Mouse (Mus musculus) heart, adult 2 months (tissue): Measurements from ENCODE around the gene Wnt9a. TPM values are rescaled to one million over a fixed set of nuclear protein-coding genes. Genes with fewer than 3 reads are reported as not detected.

ENCODE experiments used
- DNase-seq, 2 experiments: peaks; one replicate each; pipeline ENCODE4 v3.0.0; 2021
- H3K27ac ChIP-seq: fragments of 200-600 bp; 2 replicates; pipeline ENCODE4 v1.8.1; 2022
- H3K27me3 ChIP-seq: fragments of 200-500 bp; 2 replicates; pipeline ENCODE4 v1.6.1; 2012; ENCODE audit warnings: mild to moderate bottlenecking, low read length, inconsistent platforms, mixed read lengths; ENCODE audit not compliant: control insufficient read depth, insufficient read depth
- H3K36me3 ChIP-seq: fragments of 200-500 bp; 2 replicates; pipeline ENCODE4 v1.6.1; 2012; ENCODE audit warnings: low read length, inconsistent platforms; ENCODE audit not compliant: control insufficient read depth, insufficient read depth
- H3K4me1 ChIP-seq: fragments of 200-500 bp; 2 replicates; pipeline ENCODE4 v1.6.1; 2011; ENCODE audit warnings: low read length; ENCODE audit not compliant: control insufficient read depth, insufficient read depth
- H3K4me3 ChIP-seq: fragments of 200-600 bp; 2 replicates; pipeline ENCODE4 v1.8.1; 2022
- H3K79me2 ChIP-seq: fragments of 200-500 bp; replicated peaks from 2 replicates; pipeline ENCODE4 v1.6.1; 2012; ENCODE audit warnings: mild to moderate bottlenecking, inconsistent platforms, low read length, moderate library complexity, mixed read lengths; ENCODE audit not compliant: control insufficient read depth, insufficient read depth
- H3K9ac ChIP-seq: fragments of 200-500 bp; 2 replicates; pipeline ENCODE4 v1.6.1; 2012; ENCODE audit warnings: low read depth, mild to moderate bottlenecking, control low read depth, inconsistent platforms, low read length, mixed read lengths
- CTCF ChIP-seq: fragments of 200-600 bp; IDR thresholded peaks from 2 replicates; pipeline ENCODE4 v1.8.1; 2022; ENCODE audit warnings: antibody characterized with exemption, mild to moderate bottlenecking, moderate library complexity
- EP300 ChIP-seq: fragments of 200-500 bp; IDR thresholded peaks from 2 replicates; pipeline ENCODE4 v1.6.1; 2011; ENCODE audit warnings: low read depth, low read length, control low read depth; ENCODE audit not compliant: insufficient read depth
- POLR2A ChIP-seq: fragments of 200-500 bp; IDR thresholded peaks from 2 replicates; pipeline ENCODE4 v1.6.1; 2011; ENCODE audit warnings: mild to moderate bottlenecking, low read depth, low read length, control low read depth; ENCODE audit not compliant: insufficient read depth
- WGBS: fragments of 180-500 bp; shearing (Covaris S2); methylation state at CpG from one replicate; pipeline ENCODE4 v1.1.7; 2018; 5-methylcytosine and 5-hydroxymethylcytosine counted together
- intact Hi-C: fragments of 180-260 bp; cut with DNase I; formaldehyde crosslinking; loops from one replicate; pipeline ENCODE4 v1.15.1; 2025
- polyA plus RNA-seq: library from polyadenylated mRNA; depleted of rRNA; stranded (reverse); fragments of >200 nt; gene quantifications from 2 replicates; pipeline ENCODE4 v1.2.3, GENCODE M21; 2012
- total RNA-seq, 2 experiments: library from RNA; stranded (reverse); gene quantifications; 2 replicates each; pipeline ENCODE4 v1.2.3; 2021

Gene Wnt9a
- total and polyA plus RNA-seq, 3 experiments: 4.3 to 4.6 (median 4.6) TPM

GRCm38 (mm10) chr11:59322988-59323387 lies 16.3 kb downstream of the Wnt9a start:
- H3K79me2 ChIP-seq: no peaks in the 10 kb centered on the region
- TF ChIP-seq EP300: no peak
- TF ChIP-seq POLR2A: no peak
- no peak for TF ChIP-seq CTCF
- H3K36me3 ChIP-seq: no peaks in the 10 kb centered on the region
- no peak overlapping the region for H3K27ac ChIP-seq
- H3K27me3 ChIP-seq: no peaks in the 10 kb centered on the region
- H3K4me1 ChIP-seq: no peaks in the 10 kb centered on the region
- H3K9ac ChIP-seq: no peak overlapping the region
- H3K4me3 ChIP-seq: no peak overlapping the region
- no peak for DNase-seq
- intact Hi-C loops: no loop called here
- 81% methylated on average over 3 of the region's 3 CpGs for WGBS

GRCm38 (mm10) chr11:59324777-59325176 lies 18.0 kb downstream of the Wnt9a start:
- DNase-seq: no peak
- TF ChIP-seq CTCF (no peak), POLR2A (no peak), EP300 (no peak)
- H3K4me3 ChIP-seq: no peak overlapping the region
- intact Hi-C loops: no loop called here
- H3K36me3 ChIP-seq: no peaks in the 10 kb centered on the region
- 58% methylated on average over 5 of the region's 5 CpGs for WGBS
- no peaks in the 10 kb centered on the region for H3K4me1 ChIP-seq
- no peak overlapping the region for H3K27ac ChIP-seq
- H3K9ac ChIP-seq: no peak overlapping the region
- no peaks in the 10 kb centered on the region for H3K27me3 ChIP-seq
- H3K79me2 ChIP-seq: no peaks in the 10 kb centered on the region

- TF ChIP-seq POLR2A: no peak
- no peak for TF ChIP-seq EP300
- TF ChIP-seq CTCF: no peak
- 86% methylated on average over 18 of the region's 18 CpGs for WGBS
- Histone ChIP-seq H3K79me2 (no peaks in the 10 kb centered on the region), H3K4me3 (no peak overlapping the region), H3K9ac (no peak overlapping the region), H3K27ac (no peak overlapping the region), H3K4me1 (no peaks in the 10 kb centered on the region), H3K27me3 (no peaks in the 10 kb centered on the region), H3K36me3 (no peaks in the 10 kb centered on the region)
- DNase-seq: no peak
- intact Hi-C loops: no loop called here
Measured at GRCm38 (mm10) chr11:59327625-59328024, 20.9 kb downstream of the Wnt9a start.

- H3K79me2 ChIP-seq: no peaks in the 10 kb centered on the region
- no peak for TF ChIP-seq EP300
- no peak for TF ChIP-seq POLR2A
- no peak for TF ChIP-seq CTCF
- H3K27ac ChIP-seq: no peak overlapping the region
- no peak overlapping the region for H3K9ac ChIP-seq
- DNase-seq: no peak
- H3K4me1 ChIP-seq: no peaks in the 10 kb centered on the region
- no peaks in the 10 kb centered on the region for H3K36me3 ChIP-seq
- 72% methylated on average over 6 of the region's 6 CpGs for WGBS
- no peak overlapping the region for H3K4me3 ChIP-seq
- intact Hi-C loops: loop anchor here (2.0 kb wide), 1 partner anchor 21 kb away; no protein-coding TSS in a partner anchor
- no peaks in the 10 kb centered on the region for H3K27me3 ChIP-seq
Measured at GRCm38 (mm10) chr11:59329616-59330015, 22.9 kb downstream of the Wnt9a start.

GRCm38 (mm10) chr11:59330560-59330959 lies 23.8 kb downstream of the Wnt9a start:
- Histone ChIP-seq H3K27ac (no peak overlapping the region), H3K27me3 (no peaks in the 10 kb centered on the region), H3K79me2 (no peaks in the 10 kb centered on the region), H3K9ac (no peak overlapping the region), H3K36me3 (no peaks in the 10 kb centered on the region), H3K4me1 (no peaks in the 10 kb centered on the region), H3K4me3 (no peak overlapping the region)
- peak; percentile 55 to 74 for DNase-seq
- TF ChIP-seq POLR2A: no peak
- peak; percentile 81 for TF ChIP-seq CTCF
- TF ChIP-seq EP300: no peak
- intact Hi-C loops: loop anchor here (2.0 kb wide), 1 partner anchor 22 kb away; no protein-coding TSS in a partner anchor
- 46% methylated on average over 5 of the region's 5 CpGs for WGBS

GRCm38 (mm10) chr11:59331167-59331869 lies 24.6 kb downstream of the Wnt9a start:
- no peak overlapping the region for H3K4me3 ChIP-seq
- H3K9ac ChIP-seq: no peak overlapping the region
- H3K27ac ChIP-seq: no peak overlapping the region
- H3K36me3 ChIP-seq: no peaks in the 10 kb centered on the region
- intact Hi-C loops: loop anchor here (2.0 kb wide), 1 partner anchor 23 kb away; no protein-coding TSS in a partner anchor
- H3K4me1 ChIP-seq: no peaks in the 10 kb centered on the region
- no peaks in the 10 kb centered on the region for H3K79me2 ChIP-seq
- 85% methylated on average over 16 of the region's 16 CpGs for WGBS
- DNase-seq: no peak
- no peaks in the 10 kb centered on the region for H3K27me3 ChIP-seq
- TF ChIP-seq CTCF: no peak
- no peak for TF ChIP-seq EP300
- TF ChIP-seq POLR2A: no peak
